Mouse (Mus musculus): ENCODE measurements around the gene Pde5a. TPM values are rescaled to one million over a fixed set of nuclear protein-coding genes. Genes with fewer than 3 reads are reported as not detected.

Pde5a gene
- polyA plus RNA-seq, 1 experiment: 7.1 TPM

- DNase-seq (ENCODE audit: extremely low spot score in 1 of 2, low spot score in 1 of 2): no peak
Measured at GRCm38 (mm10) chr3:122835097-122835850, 106.5 kb downstream of the Pde5a start.

GRCm38 (mm10) chr3:122837639-122838038, 108.9 kb downstream of the Pde5a start:
- no peak for DNase-seq (ENCODE audit: extremely low spot score in 1 of 2, low spot score in 1 of 2)

GRCm38 (mm10) chr3:122848410-122849034, 119.8 kb downstream of the Pde5a start:
- DNase-seq (ENCODE audit: extremely low spot score in 1 of 2, low spot score in 1 of 2): no peak

- DNase-seq (ENCODE audit: extremely low spot score in 1 of 2, low spot score in 1 of 2): no peak
Measured at GRCm38 (mm10) chr3:122855149-122855548, 126.4 kb downstream of the Pde5a start.

GRCm38 (mm10) chr3:122859829-122860228, 131.1 kb downstream of the Pde5a start:
- peak in 1 of 2 experiments; percentile 13 for DNase-seq (ENCODE audit: extremely low spot score in 1 of 2, low spot score in 1 of 2)

GRCm38 (mm10) chr3:122860573-122861498, 132.1 kb downstream of the Pde5a start:
- no peak for DNase-seq (ENCODE audit: extremely low spot score in 1 of 2, low spot score in 1 of 2)

GRCm38 (mm10) chr3:122865092-122865491, 136.3 kb downstream of the Pde5a start:
- DNase-seq (ENCODE audit: extremely low spot score in 1 of 2, low spot score in 1 of 2): no peak

- DNase-seq (ENCODE audit: extremely low spot score in 1 of 2, low spot score in 1 of 2): no peak
Measured at GRCm38 (mm10) chr3:122868270-122868669, 139.5 kb downstream of the Pde5a start.

GRCm38 (mm10) chr3:122871596-122871995, 142.8 kb downstream of the Pde5a start:
- DNase-seq (ENCODE audit: extremely low spot score in 1 of 2, low spot score in 1 of 2): no peak

- DNase-seq (ENCODE audit: extremely low spot score in 1 of 2, low spot score in 1 of 2): no peak
Measured at GRCm38 (mm10) chr3:122876870-122877269, 148.1 kb downstream of the Pde5a start.

- no peak for DNase-seq (ENCODE audit: extremely low spot score in 1 of 2, low spot score in 1 of 2)
Measured at GRCm38 (mm10) chr3:122877543-122877942, 148.8 kb downstream of the Pde5a start.

- no peak for DNase-seq (ENCODE audit: extremely low spot score in 1 of 2, low spot score in 1 of 2)
Measured at GRCm38 (mm10) chr3:122878705-122879315, 150.1 kb downstream of the Pde5a start.

- no peak for DNase-seq (ENCODE audit: extremely low spot score in 1 of 2, low spot score in 1 of 2)
Measured at GRCm38 (mm10) chr3:122887505-122888301, 159.0 kb downstream of the Pde5a start.

- DNase-seq (ENCODE audit: extremely low spot score in 1 of 2, low spot score in 1 of 2): no peak
Measured at GRCm38 (mm10) chr3:122888371-122888819, 159.6 kb downstream of the Pde5a start.

GRCm38 (mm10) chr3:122894772-122895171, 166.0 kb downstream of the Pde5a start, which contains the start of gene Fabp2:
TSS of gene Fabp2 (plus strand) at chr3:122895072.
- DNase-seq (ENCODE audit: extremely low spot score in 1 of 2, low spot score in 1 of 2): no peak

- no peak for DNase-seq (ENCODE audit: extremely low spot score in 1 of 2, low spot score in 1 of 2)
Measured at GRCm38 (mm10) chr3:122895189-122895731, 166.5 kb downstream of the Pde5a start.

- DNase-seq (ENCODE audit: extremely low spot score in 1 of 2, low spot score in 1 of 2): no peak
Measured at GRCm38 (mm10) chr3:122898254-122898653, 169.5 kb downstream of the Pde5a start.

GRCm38 (mm10) chr3:122903746-122904433, 175.1 kb downstream of the Pde5a start:
- DNase-seq (ENCODE audit: extremely low spot score in 1 of 2, low spot score in 1 of 2): peak in 1 of 2 experiments; percentile 74

- no peak for DNase-seq (ENCODE audit: extremely low spot score in 1 of 2, low spot score in 1 of 2)
Measured at GRCm38 (mm10) chr3:122907841-122908240, 179.1 kb downstream of the Pde5a start.
